Mouse (Mus musculus) liver, postnatal 0 days (tissue): ENCODE results near the gene Pde10a.

Experiments
- CTCF ChIP-seq: sonication (generic); IDR thresholded peaks from 2 replicates; pipeline ENCODE4 v1.5.1; 2016; ENCODE audit warnings: antibody characterized with exemption, low read depth
- EP300 ChIP-seq: IDR thresholded peaks from 2 replicates; pipeline ENCODE4 v1.6.1; 2016; ENCODE audit warnings: antibody characterized with exemption, low read depth, mild to moderate bottlenecking

GRCm38 (mm10) chr17:8983576-8983975 is 458.4 kb downstream of the Pde10a start:
- TF ChIP-seq CTCF, result no peak
- TF ChIP-seq EP300, result no peak
